Mouse (Mus musculus) small intestine, adult 2 months (tissue): Measurements from ENCODE around the gene Nmt1.

ENCODE experiments used
- CTCF ChIP-seq: fragments of 200-500 bp; IDR thresholded peaks from 2 replicates; pipeline ENCODE4 v1.5.1; 2012; ENCODE audit warnings: low read depth, mild to moderate bottlenecking, control low read depth, inconsistent platforms, low read length, moderate library complexity, mixed read lengths; ENCODE audit not compliant: insufficient replicate concordance, insufficient read length; ENCODE audit errors: extremely low read depth
- POLR2A ChIP-seq: fragments of 200-500 bp; IDR thresholded peaks from 2 replicates; pipeline ENCODE4 v1.6.1; 2012; ENCODE audit warnings: low read depth, mild to moderate bottlenecking, control low read depth, inconsistent platforms, low read length, moderate library complexity

- TF ChIP-seq CTCF, result no peak
- TF ChIP-seq POLR2A, result no peak
Observed at GRCm38 (mm10) chr11:103093862-103094833, 66.2 kb downstream of the Nmt1 start.
